Mouse (Mus musculus) G1E (cell line): ENCODE results near the gene Ssty2. TPM values are rescaled to one million over a fixed set of nuclear protein-coding genes. Genes with fewer than 3 reads are reported as not detected.
"Not testable (repeated sequence)": the region's sequence is repeated elsewhere in the genome, so short reads cannot be mapped to it uniquely, and the experiment has no call there.

Source experiments
- ATAC-seq: 2 replicates; pipeline ENCODE4 v1.8.0; 2016; ENCODE audit warnings: mild to moderate bottlenecking; ENCODE audit not compliant: insufficient number of reproducible peaks, poor library complexity, low FRiP score, severe bottlenecking; ENCODE audit errors: extremely low read depth
- DNase-seq: peaks from one replicate; pipeline ENCODE4 v3.0.0; 2012; ENCODE audit warnings: low spot score
- H3K27me3 ChIP-seq: 2 replicates; pipeline ENCODE4 v1.6.1; 2012; ENCODE audit warnings: mild to moderate bottlenecking, low read length, inconsistent platforms; ENCODE audit not compliant: insufficient read depth
- H3K36me3 ChIP-seq: replicated peaks from 2 replicates; pipeline ENCODE3; 2012; ENCODE audit warnings: mild to moderate bottlenecking, inconsistent platforms
- H3K4me1 ChIP-seq: 2 replicates; pipeline ENCODE4 v1.6.1; 2012; ENCODE audit warnings: low read depth, low read length, inconsistent platforms, mixed read lengths; ENCODE audit not compliant: insufficient read depth
- H3K4me3 ChIP-seq: 2 replicates; pipeline ENCODE4 v1.5.1; 2012; ENCODE audit warnings: low read depth, mild to moderate bottlenecking, inconsistent platforms, low read length, moderate library complexity, mixed read lengths
- H3K9me3 ChIP-seq: replicated peaks from 2 replicates; pipeline ENCODE4 v1.6.1; 2012; ENCODE audit warnings: inconsistent platforms
- polyA plus RNA-seq: library from polyadenylated mRNA; stranded (reverse); fragments of >175 nt; gene quantifications from 2 replicates; pipeline ENCODE4 v1.2.3, GENCODE M21; 2012
- total RNA-seq, 2 experiments: library from RNA; stranded (forward) in 1 of 2; stranded (reverse) in 1 of 2; fragments of 200-1000 nt in 1 of 2; fragments of >200 nt in 1 of 2; fragmentation: Nextera tagmentation in 1 of 2; gene quantifications; 2 replicates each; pipeline ENCODE4 v1.2.3; 2014 to 2017

The Ssty2 gene
- total RNA-seq (2014; fragmentation: Nextera tagmentation) (not detected in 2 replicates), total RNA-seq (2017) (not detected in 2 replicates), polyA plus RNA-seq (not detected in 2 replicates)

DNA sequence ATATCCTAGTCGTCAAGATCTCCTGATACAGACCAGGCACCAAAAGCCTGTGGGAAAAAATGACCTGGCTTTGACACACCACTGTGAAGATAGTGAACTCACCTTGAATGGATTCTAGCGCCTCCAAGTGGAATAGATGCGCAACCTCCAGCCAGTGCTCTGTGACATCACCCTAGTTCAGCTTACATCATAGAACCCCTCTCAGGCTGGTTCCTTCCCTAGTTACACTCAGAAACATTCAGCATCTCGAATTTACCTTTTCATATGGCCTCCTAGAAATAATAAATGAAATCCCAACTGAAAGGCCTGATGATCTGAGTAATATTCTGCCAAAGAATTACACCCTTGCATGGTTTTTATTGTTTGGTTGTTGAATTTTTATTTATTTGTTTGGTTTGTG, at the start of gene Ssty2:
TSS of gene Ssty2 (minus strand) at position 101 of the 400 bp plus-strand sequence.
- not testable (repeated sequence) for H3K27me3 ChIP-seq, H3K9me3 ChIP-seq, DNase-seq, H3K36me3 ChIP-seq, H3K4me1 ChIP-seq, H3K4me3 ChIP-seq, ATAC-seq
